Mouse (Mus musculus) hindbrain, embryonic 16.5 days (tissue): ENCODE measurements at regions not wholly inside any gene's neighbourhood (a gene's known extent, or its start where the extent isn't known, plus 50 kb on each side); places are given as distances from the start of the nearest gene placed in this dataset.

Experiments
- ATAC-seq: fragments of 200-750 bp; cut with Nextera tagmentation; 2 replicates; pipeline ENCODE4 v1.8.0; 2017; ENCODE audit warnings: moderate TSS enrichment, moderate library complexity
- H3K27ac ChIP-seq: fragments of 300-500 bp; sonication (generic); 2 replicates; pipeline ENCODE4 v1.5.1; 2014; ENCODE audit warnings: low read depth, mild to moderate bottlenecking, control low read depth, low read length, moderate library complexity
- H3K27me3 ChIP-seq: fragments of 300-500 bp; sonication (generic); replicated peaks from 2 replicates; pipeline ENCODE4 v1.6.1; 2014; ENCODE audit warnings: low read length; ENCODE audit not compliant: control insufficient read depth, insufficient read depth
- H3K36me3 ChIP-seq: fragments of 300-500 bp; sonication (generic); 2 replicates; pipeline ENCODE4 v1.6.1; 2014; ENCODE audit warnings: mild to moderate bottlenecking, low read length, moderate library complexity, mixed read lengths; ENCODE audit not compliant: control insufficient read depth, insufficient read depth
- H3K4me1 ChIP-seq: fragments of 300-500 bp; sonication (generic); 2 replicates; pipeline ENCODE4 v1.6.1; 2014; ENCODE audit warnings: low read depth, low read length; ENCODE audit not compliant: control insufficient read depth, insufficient read depth
- H3K4me2 ChIP-seq: fragments of 300-500 bp; sonication (generic); 2 replicates; pipeline ENCODE4 v1.6.1; 2014; ENCODE audit warnings: mild to moderate bottlenecking, low read length, control low read depth, moderate library complexity
- H3K4me3 ChIP-seq: fragments of 300-500 bp; sonication (generic); 2 replicates; pipeline ENCODE4 v1.5.1; 2014; ENCODE audit warnings: mild to moderate bottlenecking, low read length, control low read depth, moderate library complexity
- H3K9ac ChIP-seq: fragments of 300-500 bp; sonication (generic); 2 replicates; pipeline ENCODE4 v1.6.1; 2014; ENCODE audit warnings: low read depth, mild to moderate bottlenecking, control low read depth, low read length, moderate library complexity
- H3K9me3 ChIP-seq: fragments of 300-500 bp; sonication (generic); 2 replicates; pipeline ENCODE4 v1.6.1; 2014; ENCODE audit warnings: mild to moderate bottlenecking, low read length, moderate library complexity; ENCODE audit not compliant: control insufficient read depth
- WGBS: fragments of 180-500 bp; shearing (Covaris S2); extraction: QIAGEN DNeasy Blood & Tissue Kit; methylation state at CpG from one replicate; pipeline ENCODE4 v1.1.7; 2014; 5-methylcytosine and 5-hydroxymethylcytosine counted together

GRCm38 (mm10) chr1:143060698-143061576 is 579.5 kb upstream of the B3galt2 start:
- Histone ChIP-seq H3K27ac (no peak overlapping the region), H3K9ac (no peak overlapping the region), H3K9me3 (no peaks in the 10 kb centered on the region), H3K4me2 (no peak overlapping the region), H3K4me1 (no peaks in the 10 kb centered on the region), H3K36me3 (no peaks in the 10 kb centered on the region), H3K27me3 (no peaks in the 10 kb centered on the region), H3K4me3 (no peak overlapping the region)
- WGBS: 45% methylated on average over 4 of the region's 4 CpGs
- no peak for ATAC-seq

GRCm38 (mm10) chr1:143065493-143065892 is 575.0 kb upstream of the B3galt2 start:
- Histone ChIP-seq H3K9ac (no peak overlapping the region), H3K4me1 (no peaks in the 10 kb centered on the region), H3K9me3 (no peaks in the 10 kb centered on the region), H3K27ac (no peak overlapping the region), H3K36me3 (no peaks in the 10 kb centered on the region), H3K4me2 (no peak overlapping the region), H3K4me3 (no peak overlapping the region), H3K27me3 (no peaks in the 10 kb centered on the region)
- ATAC-seq: no peak

GRCm38 (mm10) chr1:143071781-143072382 is 568.6 kb upstream of the B3galt2 start:
- no peak for ATAC-seq
- Histone ChIP-seq H3K36me3 (no peaks in the 10 kb centered on the region), H3K27ac (no peak overlapping the region), H3K27me3 (no peaks in the 10 kb centered on the region), H3K4me2 (no peak overlapping the region), H3K4me3 (no peak overlapping the region), H3K9me3 (no peaks in the 10 kb centered on the region), H3K9ac (no peak overlapping the region), H3K4me1 (no peaks in the 10 kb centered on the region)
- 80% methylated on average over 3 of the region's 3 CpGs for WGBS

GRCm38 (mm10) chr1:143074999-143075398 is 565.5 kb upstream of the B3galt2 start:
- Histone ChIP-seq H3K9ac (no peak overlapping the region), H3K27ac (no peak overlapping the region), H3K9me3 (no peaks in the 10 kb centered on the region), H3K4me2 (no peak overlapping the region), H3K36me3 (no peaks in the 10 kb centered on the region), H3K27me3 (no peaks in the 10 kb centered on the region), H3K4me3 (no peak overlapping the region), H3K4me1 (no peaks in the 10 kb centered on the region)
- ATAC-seq: no peak
- WGBS: 88% methylated on average over 4 of the region's 4 CpGs

GRCm38 (mm10) chr1:143080441-143080840 is 560.0 kb upstream of the B3galt2 start:
- no peaks in the 10 kb centered on the region for H3K36me3 ChIP-seq
- no peaks in the 10 kb centered on the region for H3K4me1 ChIP-seq
- no peaks in the 10 kb centered on the region for H3K9me3 ChIP-seq
- H3K27me3 ChIP-seq: no peaks in the 10 kb centered on the region
- no peak overlapping the region for H3K4me3 ChIP-seq
- no peak overlapping the region for H3K27ac ChIP-seq
- no peak overlapping the region for H3K4me2 ChIP-seq
- H3K9ac ChIP-seq: no peak overlapping the region
- 82% methylated on average over 2 of the region's 2 CpGs for WGBS
- no peak for ATAC-seq

- H3K36me3 ChIP-seq: no peaks in the 10 kb centered on the region
- no peak for ATAC-seq
Observed at GRCm38 (mm10) chr1:143096904-143097303, 543.6 kb upstream of the B3galt2 start.

GRCm38 (mm10) chr1:143098307-143098706 is 542.2 kb upstream of the B3galt2 start:
- no peak overlapping the region for H3K27ac ChIP-seq
- ATAC-seq: no peak
- no peak overlapping the region for H3K9ac ChIP-seq
- no peaks in the 10 kb centered on the region for H3K27me3 ChIP-seq
- no peaks in the 10 kb centered on the region for H3K9me3 ChIP-seq
- H3K4me2 ChIP-seq: no peak overlapping the region
- H3K4me3 ChIP-seq: no peak overlapping the region
- no peaks in the 10 kb centered on the region for H3K4me1 ChIP-seq
- H3K36me3 ChIP-seq: no peaks in the 10 kb centered on the region

More at GRCm38 (mm10) chr1:143096904-143097303, 543.6 kb upstream of the B3galt2 start:
- H3K4me2 ChIP-seq: no peak overlapping the region
- no peaks in the 10 kb centered on the region for H3K4me1 ChIP-seq
- 59% methylated on average over 4 of the region's 4 CpGs for WGBS
- no peaks in the 10 kb centered on the region for H3K9me3 ChIP-seq
- H3K27ac ChIP-seq: no peak overlapping the region
- no peak overlapping the region for H3K9ac ChIP-seq
- no peaks in the 10 kb centered on the region for H3K27me3 ChIP-seq
- no peak overlapping the region for H3K4me3 ChIP-seq

- Histone ChIP-seq H3K36me3 (no peaks in the 10 kb centered on the region), H3K4me2 (no peak overlapping the region), H3K27ac (no peak overlapping the region), H3K4me1 (no peaks in the 10 kb centered on the region), H3K27me3 (no peaks in the 10 kb centered on the region), H3K9ac (no peak overlapping the region), H3K9me3 (no peaks in the 10 kb centered on the region), H3K4me3 (no peak overlapping the region)
- ATAC-seq: no peak
Observed at GRCm38 (mm10) chr1:143122185-143122584, 518.3 kb upstream of the B3galt2 start.

- WGBS: 93% methylated on average over 1 of the region's 1 CpGs
- no peaks in the 10 kb centered on the region for H3K36me3 ChIP-seq
- H3K9me3 ChIP-seq: no peaks in the 10 kb centered on the region
- H3K27ac ChIP-seq: no peak overlapping the region
- no peak for ATAC-seq
- H3K9ac ChIP-seq: no peak overlapping the region
- H3K4me2 ChIP-seq: no peak overlapping the region
- no peaks in the 10 kb centered on the region for H3K4me1 ChIP-seq
- H3K4me3 ChIP-seq: no peak overlapping the region
- no peaks in the 10 kb centered on the region for H3K27me3 ChIP-seq
Observed at GRCm38 (mm10) chr1:143130257-143130656, 510.2 kb upstream of the B3galt2 start.
